Mouse (Mus musculus) thymus, postnatal 0 days (tissue): ENCODE measurements around the gene Dnmt3b. TPM values are rescaled to one million over a fixed set of nuclear protein-coding genes. Genes with fewer than 3 reads are reported as not detected.

Experiments
- DNase-seq: peaks from one replicate; pipeline ENCODE4 v3.0.0-alpha.2; 2015; ENCODE audit warnings: low spot score
- polyA plus RNA-seq: library from polyadenylated mRNA; unstranded; fragments of >200 nt; fragmentation: Nextera tagmentation; extraction: Ambion mirVana; gene quantifications from 2 replicates; pipeline ENCODE4 v1.2.1, GENCODE M21; 2015

Dnmt3b gene
- 17.9 and 19.3 TPM in 2 replicates for polyA plus RNA-seq

DNA sequence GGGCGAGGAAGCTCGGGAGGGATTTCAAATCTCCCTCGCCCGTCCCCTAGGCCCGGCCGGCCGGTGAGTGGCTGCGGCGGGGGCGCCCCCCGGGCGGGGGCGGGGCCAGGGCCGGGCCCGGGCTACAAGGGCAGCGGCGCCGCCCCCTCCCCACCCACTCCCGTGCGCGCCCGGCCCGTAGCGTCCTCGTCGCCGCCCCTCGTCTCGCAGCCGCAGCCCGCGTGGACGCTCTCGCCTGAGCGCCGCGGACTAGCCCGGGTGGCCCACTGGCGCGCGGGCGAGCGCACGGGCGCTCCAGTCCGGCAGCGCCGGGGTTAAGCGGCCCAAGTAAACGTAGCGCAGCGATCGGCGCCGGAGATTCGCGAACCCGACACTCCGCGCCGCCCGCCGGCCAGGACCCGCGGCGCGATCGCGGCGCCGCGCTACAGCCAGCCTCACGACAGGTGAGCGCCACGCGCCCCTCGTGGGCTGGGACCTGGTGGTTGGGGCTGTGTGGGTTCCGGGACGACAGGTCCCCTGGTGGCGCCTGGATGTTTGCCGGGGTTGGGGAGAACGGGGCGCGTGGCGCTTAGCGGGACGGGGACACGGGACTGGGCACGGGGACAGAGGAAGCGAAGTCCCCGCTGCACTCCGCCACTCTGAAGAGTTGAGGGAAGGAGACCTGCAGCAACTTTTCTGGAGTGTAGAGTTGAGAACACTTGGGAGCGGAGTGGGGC, at the start of gene Dnmt3b:
Gene Dnmt3b, plus strand, starts transcription at position 153 of the 716 bp plus-strand sequence.
- DNase-seq: peak; percentile 60

DNA sequence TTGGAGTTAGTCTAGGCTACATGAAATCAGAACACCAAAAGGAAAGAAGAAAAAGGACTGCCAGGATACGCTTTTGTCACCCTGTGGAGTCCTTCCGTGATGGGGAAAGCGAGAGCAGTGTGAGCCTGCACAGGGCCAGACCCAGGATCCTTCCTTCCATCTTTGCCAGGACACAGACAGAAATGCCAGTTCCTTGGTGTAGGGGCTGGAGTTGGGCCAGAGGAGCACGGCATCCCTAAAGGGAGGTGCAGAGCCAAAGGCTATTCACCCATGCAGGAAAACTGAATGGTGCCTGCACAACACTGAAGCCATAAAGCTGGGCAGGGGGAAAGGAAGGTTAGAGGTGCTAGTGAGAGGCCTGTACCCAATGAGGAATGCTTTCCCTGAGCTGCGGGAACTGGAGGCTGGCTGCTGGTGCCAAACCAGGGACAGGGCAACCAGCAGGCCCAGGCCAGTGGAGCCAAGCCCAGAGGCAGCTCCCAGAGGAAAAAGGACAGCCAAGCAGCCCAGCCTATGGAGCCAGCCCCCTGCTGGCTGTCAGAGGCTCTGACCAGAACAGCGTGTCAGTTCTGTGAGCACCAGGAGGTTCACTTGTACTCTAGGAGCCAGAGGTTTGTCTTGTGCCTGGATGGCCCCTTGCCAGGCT, 49.1 kb upstream of the Dnmt3b start:
- peak; percentile 7 for DNase-seq

DNA sequence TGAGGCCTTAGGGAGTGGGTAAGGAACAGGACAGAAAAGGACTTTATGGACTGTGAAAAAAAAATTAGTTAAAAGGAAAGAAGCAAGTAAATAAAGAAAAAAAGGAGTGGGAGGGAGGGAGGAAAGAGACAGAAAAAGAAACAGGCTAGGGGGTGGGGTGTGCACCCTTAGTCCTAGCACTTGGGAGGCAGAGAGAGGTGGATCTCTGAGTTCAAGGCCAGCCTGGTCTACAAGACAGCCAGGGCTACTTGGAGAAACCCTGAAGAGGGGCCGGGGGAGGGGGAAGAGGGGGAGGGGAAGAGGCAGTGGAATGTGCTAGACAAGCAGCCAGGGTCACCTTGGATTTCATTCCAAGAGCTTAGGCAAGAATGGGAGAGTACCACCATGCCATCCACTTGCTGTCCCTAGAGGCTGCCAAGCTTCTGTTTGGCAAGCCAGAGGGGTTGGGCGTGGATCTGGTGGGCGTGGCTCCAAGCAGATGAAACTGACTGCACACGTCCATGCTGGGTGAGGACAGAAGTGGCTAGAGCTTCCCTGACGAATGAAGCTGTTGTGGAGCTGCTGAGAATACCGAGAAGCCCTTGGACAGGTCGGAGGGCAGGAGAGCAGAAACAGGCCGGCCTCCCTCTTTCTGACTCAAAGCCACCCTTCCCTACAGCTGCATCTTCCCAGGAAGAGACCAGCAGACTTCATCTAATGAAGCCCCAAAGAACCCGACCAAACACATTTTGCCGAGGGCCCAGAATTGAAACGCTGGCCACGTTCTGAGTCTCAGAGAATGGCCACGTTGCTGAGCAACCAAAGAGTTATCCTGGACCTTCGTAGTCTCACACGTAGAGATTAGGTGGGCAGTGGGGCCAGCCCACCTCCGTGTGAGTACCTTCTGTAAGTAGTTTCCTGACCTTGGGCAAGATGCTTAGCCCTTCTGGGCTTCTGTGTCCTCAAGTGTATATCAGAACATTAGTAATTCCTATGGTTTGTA, 48.3 kb upstream of the Dnmt3b start:
- no peak for DNase-seq

DNA sequence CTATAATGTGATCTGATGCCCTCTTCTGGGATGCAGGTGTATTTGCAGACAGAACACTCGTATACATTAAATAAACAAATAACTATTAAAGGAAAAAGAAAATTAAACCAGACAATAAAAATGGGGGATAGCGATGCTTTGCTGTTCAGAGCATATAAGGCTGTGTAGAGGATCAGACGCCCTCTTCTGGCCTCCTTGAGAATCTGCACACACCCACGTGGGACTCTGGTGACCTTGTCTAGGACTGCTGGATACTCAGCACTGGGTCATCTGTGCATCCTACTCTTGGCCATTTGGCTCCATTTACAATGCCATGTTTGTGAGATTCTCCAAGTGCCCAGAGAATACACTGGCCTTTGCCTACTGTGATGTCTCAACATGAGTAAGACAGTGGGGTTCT, 45.5 kb upstream of the Dnmt3b start:
- DNase-seq: peak; percentile 5

DNA sequence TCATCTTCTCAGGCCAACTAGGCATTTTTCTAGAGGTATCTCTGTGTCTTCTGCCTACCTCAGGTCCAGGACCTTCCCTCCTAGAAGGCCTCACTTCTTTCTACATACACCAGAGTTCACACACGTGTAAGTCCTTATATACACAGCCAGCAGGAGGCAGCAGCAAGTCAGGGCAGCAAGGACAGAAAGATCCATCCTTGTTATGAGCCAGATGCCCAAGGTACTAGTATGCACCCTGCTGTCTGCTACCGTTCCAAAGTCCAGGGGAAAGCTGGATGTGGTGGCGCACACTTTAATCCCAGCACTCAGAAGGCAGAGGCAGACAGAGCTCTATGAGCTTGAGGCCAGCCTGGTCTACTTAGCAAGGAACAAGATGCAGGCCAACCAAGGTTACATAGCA, 42.8 kb upstream of the Dnmt3b start:
- no peak for DNase-seq

DNA sequence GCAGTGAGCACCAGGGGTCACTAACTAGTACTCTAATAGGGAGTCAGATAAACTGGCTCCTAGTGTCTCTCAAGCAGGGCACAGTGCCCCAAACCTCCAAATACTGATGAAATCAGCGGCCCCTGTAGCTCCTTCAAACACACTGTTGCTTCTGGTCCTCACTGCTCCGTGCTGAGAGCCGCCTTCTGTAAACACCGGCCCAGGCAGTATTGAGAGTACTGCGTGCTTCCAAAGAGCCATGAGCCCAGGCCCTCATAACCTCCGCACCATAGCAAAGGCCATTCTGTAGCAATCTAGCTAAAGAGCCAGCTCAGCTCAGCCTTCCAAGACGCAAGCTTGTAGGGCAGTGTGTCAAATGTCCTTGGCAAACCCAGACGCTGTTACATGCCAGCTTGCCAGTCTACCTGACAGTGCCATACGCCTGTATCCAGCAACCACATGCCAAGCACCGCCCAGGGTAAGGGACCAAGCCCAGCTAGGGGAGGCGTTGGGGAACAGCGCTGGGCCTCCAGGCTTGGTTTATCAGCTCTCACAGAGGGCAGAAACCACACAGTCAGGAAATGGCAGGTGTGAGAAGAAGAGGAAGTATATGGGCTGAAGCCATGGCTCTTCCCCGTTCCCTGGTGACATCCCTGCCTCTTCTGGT, 41.3 kb upstream of the Dnmt3b start:
- DNase-seq: peak; percentile 65

DNA sequence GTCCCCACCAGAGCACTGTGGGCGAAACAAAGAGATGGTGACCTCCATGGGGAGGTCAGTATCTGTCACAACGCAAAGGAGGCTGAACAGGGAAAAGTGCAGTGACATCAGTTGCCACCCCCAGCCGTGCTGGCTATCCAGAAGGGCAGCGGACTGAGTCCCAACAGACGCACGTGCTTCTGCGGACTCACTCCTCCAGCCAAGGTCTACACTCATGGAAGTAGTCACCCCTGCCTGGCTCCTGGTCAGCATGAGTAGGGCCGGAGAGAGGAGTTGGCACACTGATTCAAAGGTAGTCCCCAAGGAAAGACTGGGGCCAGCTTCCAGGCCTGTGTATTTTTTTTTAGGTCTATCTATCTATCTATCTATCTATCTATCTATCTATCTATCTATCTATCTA, 40.2 kb upstream of the Dnmt3b start:
- DNase-seq: no peak

DNA sequence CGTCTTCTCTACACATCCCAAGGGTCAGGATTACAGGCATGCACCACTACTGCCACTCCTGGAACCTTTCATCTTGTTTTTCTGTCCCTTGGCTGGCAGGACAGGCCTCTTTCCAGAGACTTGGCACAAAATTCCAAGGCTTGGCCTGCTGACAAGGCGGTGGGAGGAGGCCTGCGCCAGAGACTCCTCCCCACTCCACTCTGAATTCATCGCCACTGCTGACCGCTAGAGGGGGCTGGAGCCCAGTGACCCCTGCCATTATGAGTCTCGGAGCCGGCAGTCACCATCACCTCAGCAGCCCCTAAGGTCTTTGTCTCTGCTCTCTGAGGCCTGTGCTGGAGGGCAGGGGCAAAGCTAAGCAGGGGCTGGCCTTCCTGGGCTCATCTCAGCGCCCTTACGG, 39.7 kb upstream of the Dnmt3b start:
- DNase-seq: peak; percentile 74

DNA sequence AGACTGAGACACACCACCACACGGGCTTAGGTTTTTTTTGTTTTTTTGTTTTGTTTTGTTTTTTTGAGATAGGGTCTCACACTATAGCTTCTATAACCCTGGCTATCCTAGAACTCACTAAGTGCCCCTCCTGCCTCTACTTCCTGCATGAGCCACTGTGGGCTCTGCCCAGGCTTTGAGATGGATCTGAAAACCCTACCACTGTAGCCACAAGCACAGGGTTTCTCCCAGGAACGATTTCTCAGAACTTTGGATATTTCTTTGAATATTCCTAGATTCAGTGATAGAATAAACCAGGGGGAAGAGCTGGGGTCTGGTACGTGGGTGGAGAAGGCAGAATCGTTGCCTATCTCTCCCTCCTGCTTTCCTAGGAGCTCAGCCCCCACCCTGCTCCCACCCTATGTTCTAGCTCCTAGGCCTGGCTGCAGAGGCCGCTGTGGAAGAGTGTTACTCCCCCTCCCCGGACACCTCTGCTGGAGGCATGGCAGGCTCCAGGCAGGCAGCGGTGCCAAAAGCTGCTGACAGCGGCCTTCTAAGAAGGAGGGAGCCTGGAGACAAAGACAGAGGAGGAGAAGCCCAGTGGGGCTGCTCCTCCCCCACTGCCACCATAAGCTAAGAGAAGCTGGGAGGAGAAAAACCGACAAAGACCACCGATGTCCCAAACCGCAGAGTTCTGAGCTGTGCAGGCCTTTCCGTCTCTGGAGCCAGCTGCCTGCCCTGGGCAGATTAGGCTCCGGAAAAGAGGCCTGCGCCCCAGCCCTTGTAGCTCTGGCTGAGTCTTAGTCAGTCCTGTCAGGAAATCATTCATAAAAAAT, 38.6 kb upstream of the Dnmt3b start:
- DNase-seq: no peak

DNA sequence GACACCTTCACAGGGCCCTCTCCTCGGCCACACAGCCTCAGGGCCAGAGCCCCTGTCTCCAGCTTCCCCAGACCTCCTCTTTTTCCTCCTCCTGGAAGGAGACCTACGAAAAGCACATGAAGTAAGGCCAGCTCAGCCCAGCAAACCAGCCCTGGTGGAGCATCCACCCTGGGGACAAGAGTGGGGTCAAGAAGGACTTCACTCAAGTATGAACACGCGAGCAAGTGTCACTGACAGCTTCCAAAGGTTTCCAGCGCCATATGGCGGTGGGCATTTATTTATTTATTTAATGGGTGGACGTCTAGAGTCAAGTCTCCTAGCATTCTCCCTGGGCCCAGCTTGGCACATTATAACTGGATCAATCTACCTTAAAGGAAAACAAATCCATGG, 38.0 kb upstream of the Dnmt3b start:
- DNase-seq: no peak

DNA sequence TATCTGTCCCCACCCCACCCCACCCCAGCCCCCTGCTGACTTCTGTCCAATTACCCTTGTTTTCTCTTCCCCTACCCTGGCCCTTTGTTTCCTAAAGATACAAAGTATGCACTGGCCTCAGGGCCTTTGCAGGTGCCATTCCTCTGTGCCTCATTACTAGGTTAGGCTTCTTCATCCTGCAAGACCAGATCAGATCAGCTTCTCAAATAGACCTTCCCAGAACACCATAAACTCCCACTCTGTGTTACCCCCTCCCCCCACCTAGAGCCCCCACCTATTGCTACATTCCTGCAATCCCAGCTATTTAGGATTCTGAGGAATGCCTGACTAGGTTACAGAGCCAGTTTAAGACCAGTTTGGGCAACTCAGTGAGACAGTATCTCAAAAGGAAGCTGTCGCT, 37.5 kb upstream of the Dnmt3b start:
- DNase-seq: no peak

DNA sequence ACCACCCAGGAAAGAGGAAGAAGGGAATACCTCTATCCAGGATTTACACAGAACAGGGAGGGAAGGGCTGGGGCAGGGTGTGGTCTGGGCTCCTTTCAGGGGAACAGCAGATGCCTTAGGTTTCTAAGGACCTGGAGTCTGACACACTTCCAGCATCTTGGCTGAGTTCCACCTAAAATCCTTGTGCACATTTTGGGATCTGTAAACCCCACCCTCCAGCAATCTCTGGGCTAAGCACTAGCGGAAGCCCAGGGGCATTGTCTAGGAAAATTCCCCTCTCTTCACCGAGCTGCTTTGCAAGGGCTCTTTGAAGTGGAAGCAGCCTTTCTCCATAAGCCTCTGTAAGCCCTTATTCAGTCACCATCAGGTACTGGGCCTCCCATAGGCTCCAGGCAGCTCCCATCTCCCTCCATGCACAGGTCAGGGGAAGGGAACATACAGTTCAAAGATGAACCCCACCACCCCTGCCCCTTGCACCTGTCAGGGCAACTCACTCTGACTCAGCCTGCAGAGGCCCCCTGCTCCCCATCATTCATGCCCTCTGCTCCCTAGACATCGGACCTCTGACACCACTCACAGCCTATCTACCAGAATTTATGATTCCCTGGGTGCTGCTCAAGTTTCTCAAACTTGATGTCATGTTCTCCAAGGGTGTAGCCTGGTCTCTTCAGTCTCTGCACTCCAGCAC, 36.5 kb upstream of the Dnmt3b start:
- DNase-seq: no peak

DNA sequence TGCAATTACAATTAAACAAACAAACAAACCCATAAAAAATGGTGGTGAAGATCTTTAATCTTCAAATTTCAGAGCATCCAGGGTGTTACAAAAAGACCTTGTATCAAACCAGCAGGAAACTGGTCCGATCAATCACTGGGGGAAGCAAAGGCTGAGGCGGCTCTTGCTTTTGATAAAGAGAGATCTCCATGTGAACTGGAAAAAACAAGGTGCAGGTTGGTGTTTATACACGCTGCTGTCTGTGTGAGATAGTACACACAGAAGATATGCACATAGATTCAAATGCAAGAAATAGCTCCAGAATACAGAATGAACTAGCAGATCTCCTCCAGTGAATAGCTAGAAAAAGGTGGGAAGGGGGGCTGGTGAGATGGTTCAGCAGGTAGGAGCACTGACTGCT, 32.4 kb upstream of the Dnmt3b start:
- no peak for DNase-seq

DNA sequence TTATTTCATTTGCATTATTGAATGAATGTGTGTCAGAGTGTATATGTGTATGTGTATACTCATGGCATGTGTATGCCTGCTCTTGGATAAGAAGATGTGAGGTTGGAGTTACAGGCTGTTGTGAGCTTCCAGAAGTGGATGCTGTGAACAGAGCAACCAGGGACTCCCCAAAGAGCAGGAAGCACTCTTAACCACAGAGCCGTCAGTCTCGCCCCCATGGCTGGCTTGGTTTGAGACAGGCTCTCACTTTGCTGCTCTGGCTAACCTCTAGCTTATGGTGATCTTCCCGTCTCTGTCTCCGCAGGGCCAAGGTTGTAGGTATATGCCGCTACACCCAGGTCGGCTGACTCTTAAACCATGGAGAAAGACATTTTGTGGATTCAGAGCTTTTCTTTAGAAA, 30.8 kb upstream of the Dnmt3b start:
- no peak for DNase-seq

DNA sequence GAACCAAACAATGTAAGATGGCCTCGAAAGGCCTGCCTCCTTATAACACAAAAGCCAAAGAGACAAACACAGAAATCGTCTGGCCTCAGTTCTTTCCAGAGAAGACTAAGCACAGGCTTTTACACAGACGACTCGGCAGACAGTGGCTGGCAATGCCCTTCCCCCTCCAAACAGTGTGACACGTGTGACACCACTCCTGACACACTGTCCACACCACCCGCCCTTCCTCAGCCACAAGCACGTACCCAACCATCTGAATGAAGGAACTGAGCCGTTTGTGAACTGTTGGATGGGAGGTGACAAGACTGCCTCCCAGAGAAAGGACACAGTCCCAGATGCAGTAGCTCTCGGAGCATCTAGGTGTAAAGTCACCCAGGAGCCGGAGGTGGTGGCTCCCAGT, 30.4 kb upstream of the Dnmt3b start:
- DNase-seq: no peak

DNA sequence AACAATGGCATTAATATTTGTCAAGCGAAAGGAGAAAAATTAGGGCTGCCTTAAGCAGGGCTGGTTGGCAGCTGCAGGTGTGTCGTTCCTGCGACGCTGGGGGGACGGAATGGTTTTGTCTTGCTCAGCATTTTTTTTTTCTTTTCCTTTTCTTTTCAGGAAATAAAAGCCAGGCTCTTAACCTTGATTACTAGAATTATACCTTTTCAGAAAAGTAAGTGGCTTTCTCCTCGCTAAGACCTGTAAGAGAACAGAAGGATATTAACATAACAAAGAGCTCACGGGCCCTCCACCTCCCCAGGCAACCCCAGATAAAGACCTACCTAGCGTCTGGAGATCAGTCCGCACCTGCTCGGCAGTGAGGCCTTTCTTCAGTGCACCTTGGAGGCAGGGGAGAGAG, 26.8 kb upstream of the Dnmt3b start:
- no peak for DNase-seq

DNA sequence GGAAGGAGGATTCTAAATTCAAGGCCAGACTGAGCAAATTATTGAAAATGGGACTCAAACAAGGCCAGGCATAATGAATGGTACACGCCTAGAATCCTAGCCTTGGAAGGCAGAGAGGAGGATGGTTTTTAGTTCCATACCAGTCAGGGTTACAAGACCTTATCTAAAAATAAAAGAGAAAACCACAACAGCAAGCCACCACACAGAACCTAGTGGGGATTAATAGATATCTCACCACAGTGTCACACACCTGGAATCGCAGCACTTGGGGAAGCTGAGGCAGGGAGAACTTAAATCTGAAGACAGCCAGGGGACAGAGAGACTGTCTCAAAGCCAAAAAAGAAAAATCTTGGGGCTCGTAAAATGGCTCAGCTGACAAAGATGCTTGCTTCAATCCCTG, 18.3 kb upstream of the Dnmt3b start:
- DNase-seq: no peak

DNA sequence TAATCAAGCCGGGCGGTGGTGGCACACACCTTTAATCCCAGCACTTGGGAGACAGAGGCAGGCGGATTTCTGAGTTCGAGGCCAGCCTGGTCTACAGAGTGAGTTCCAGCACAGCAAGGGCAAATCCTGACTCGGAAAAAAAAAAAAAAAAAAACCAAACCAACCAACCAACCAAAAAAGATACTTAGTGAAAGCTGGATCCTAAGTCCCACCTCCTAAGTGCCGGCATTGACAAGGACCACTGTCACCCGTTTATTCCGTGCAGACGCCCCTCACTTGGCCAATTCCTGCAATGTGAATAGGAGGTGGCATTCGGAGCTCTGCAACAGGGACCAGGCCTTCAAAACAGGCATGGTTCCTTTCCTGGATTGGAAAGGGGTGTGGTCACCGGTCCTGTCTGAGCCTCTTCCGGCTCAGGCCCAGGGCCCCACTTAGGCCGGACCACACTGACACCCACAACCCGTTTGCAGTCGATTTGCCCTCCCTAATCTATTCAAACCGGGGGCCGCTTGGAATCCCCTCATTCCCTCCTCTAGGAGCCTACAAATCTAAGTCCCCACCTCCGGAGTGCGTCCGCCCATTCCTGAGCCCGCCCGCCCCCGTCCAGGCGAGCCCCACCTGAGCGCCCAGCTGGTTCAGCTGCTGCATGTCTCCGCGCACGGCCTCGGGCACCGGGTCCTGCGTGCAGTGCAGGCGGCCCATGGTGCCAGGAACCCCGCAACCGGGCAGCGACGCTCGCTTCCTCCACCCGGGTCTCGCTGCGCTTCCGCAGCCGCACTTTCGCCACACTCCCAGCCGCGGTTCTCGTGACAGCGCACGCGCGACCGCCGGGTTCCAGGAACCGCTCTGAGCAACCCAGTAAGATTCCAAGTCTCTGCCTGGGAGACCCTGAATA, 17.0 kb upstream of the Dnmt3b start, which contains the start of gene Commd7:
Gene Commd7, minus strand, starts transcription at position 806 of the 895 bp plus-strand sequence.
- peak; percentile 86 for DNase-seq

DNA sequence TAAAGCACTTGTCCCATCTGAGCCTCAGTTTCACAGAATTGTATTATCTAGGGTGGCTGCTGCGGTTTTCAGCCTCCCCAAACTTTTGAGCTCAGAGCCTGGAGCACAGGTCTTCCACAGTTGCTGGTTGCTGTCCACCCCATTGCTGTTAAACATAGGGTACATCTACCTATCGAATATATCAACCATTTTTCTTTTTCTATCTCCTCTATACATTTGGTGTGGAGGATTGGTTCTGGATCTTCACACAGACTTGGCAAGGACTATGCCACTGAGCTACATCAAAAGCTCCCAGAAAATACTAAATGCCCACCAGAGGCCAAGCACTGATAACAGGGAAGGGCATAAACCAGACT, 16.4 kb upstream of the Dnmt3b start:
- no peak for DNase-seq
